Mouse (Mus musculus): ENCODE results near the gene Gm42420. TPM values are rescaled to one million over a fixed set of nuclear protein-coding genes. Genes with fewer than 3 reads are reported as not detected.

Gm42420 gene
- polyA plus RNA-seq (2015; fragmentation: Nextera tagmentation; extraction: Ambion mirVana), result 0.75 and 0.89 TPM in 2 replicates

- H3K9ac ChIP-seq (replicated peaks; ENCODE audit: low read depth), result no peak within 1 kb of the TSS
- no peak within 1 kb of the TSS for H3K4me2 ChIP-seq (replicated peaks; ENCODE audit: low read depth, low read length)
- no peak within 1 kb of the TSS for H3K27ac ChIP-seq (ENCODE audit: low read length)
- WGBS, result 78% methylated on average over 6 of the region's 6 CpGs
- TF ChIP-seq EP300 (IDR thresholded peaks at IDR 0.05), result no peak
- TF ChIP-seq CTCF (IDR thresholded peaks at IDR 0.05), result no peak
- H3K9me3 ChIP-seq (ENCODE audit: low read length), result no peaks in the 10 kb centered on the region
- H3K4me3 ChIP-seq (ENCODE audit: low read depth, low read length), result no peak within 1 kb of the TSS
- H3K4me1 ChIP-seq (ENCODE audit: insufficient read depth, low read depth, low read length), result no peaks in the 10 kb centered on the region
- no peaks in the 10 kb centered on the region for H3K27me3 ChIP-seq (replicated peaks; ENCODE audit: insufficient read depth, low read length)
- DNase-seq (ENCODE audit: low spot score) (no peak), ATAC-seq (no peak)
- H3K36me3 ChIP-seq (ENCODE audit: insufficient read depth, low read length), result 0 out of 2 replicates have a peak, but pooled peaks cover 18% of the 10 kb centered on the region
Measured at GRCm38 (mm10) chr6:39585517-39585916, at the start of gene Gm42420. TSS of gene Gm42420 (plus strand) at chr6:39585753.

DNA sequence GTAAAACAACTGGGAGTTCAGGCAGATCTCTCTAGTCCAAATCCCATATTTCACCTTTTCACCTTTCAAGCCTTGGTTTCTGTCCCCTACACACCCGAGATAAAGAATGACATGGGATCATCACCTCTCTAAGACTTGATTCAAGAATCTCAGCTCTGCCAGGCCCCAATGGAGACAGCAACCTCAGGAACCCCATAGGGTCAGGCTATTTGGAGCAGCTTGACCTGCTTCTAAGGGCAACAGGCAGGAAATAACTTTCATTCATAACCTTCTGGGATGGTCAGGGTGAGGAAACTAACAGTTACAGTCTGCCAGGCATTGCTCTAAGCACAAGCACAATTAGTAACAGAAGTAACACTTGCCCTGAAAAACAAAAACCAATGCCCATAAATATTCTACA, 48.9 kb upstream of the Gm42420 start:
- H3K4me3 ChIP-seq (ENCODE audit: low read depth, low read length), result no peak overlapping the region
- H3K27ac ChIP-seq (ENCODE audit: low read length), result no peak overlapping the region
- TF ChIP-seq EP300 (IDR thresholded peaks at IDR 0.05) (no peak), CTCF (IDR thresholded peaks at IDR 0.05) (no peak)
- ATAC-seq, result no peak
- DNase-seq (ENCODE audit: low spot score), result no peak
- no peaks in the 10 kb centered on the region for H3K27me3 ChIP-seq (replicated peaks; ENCODE audit: insufficient read depth, low read length)
- no peaks in the 10 kb centered on the region for H3K9me3 ChIP-seq (ENCODE audit: low read length)
- peaks cover 6% of the 10 kb centered on the region; the same call in 1 of the 2 replicates for H3K4me1 ChIP-seq (ENCODE audit: insufficient read depth, low read depth, low read length)
- WGBS, result 38% methylated on average over 1 of the region's 1 CpGs
- no peak overlapping the region for H3K9ac ChIP-seq (replicated peaks; ENCODE audit: low read depth)
- no peak overlapping the region for H3K4me2 ChIP-seq (replicated peaks; ENCODE audit: low read depth, low read length)
- no peaks in the 10 kb centered on the region for H3K36me3 ChIP-seq (ENCODE audit: insufficient read depth, low read length)

GRCm38 (mm10) chr6:39537276-39537675, 48.3 kb upstream of the Gm42420 start:
- Histone ChIP-seq H3K9ac (replicated peaks; ENCODE audit: low read depth) (no peak overlapping the region), H3K27me3 (replicated peaks; ENCODE audit: insufficient read depth, low read length) (no peaks in the 10 kb centered on the region), H3K4me1 (ENCODE audit: insufficient read depth, low read depth, low read length) (peaks cover 6% of the 10 kb centered on the region), H3K27ac (ENCODE audit: low read length) (no peak overlapping the region), H3K36me3 (ENCODE audit: insufficient read depth, low read length) (no peaks in the 10 kb centered on the region), H3K9me3 (ENCODE audit: low read length) (no peaks in the 10 kb centered on the region), H3K4me2 (replicated peaks; ENCODE audit: low read depth, low read length) (no peak overlapping the region), H3K4me3 (ENCODE audit: low read depth, low read length) (no peak overlapping the region)
- no peak for TF ChIP-seq CTCF (IDR thresholded peaks at IDR 0.05)
- TF ChIP-seq EP300 (IDR thresholded peaks at IDR 0.05), result no peak
- no peak for DNase-seq (ENCODE audit: low spot score)
- 95% methylated on average over 5 of the region's 5 CpGs for WGBS
- ATAC-seq, result no peak

DNA sequence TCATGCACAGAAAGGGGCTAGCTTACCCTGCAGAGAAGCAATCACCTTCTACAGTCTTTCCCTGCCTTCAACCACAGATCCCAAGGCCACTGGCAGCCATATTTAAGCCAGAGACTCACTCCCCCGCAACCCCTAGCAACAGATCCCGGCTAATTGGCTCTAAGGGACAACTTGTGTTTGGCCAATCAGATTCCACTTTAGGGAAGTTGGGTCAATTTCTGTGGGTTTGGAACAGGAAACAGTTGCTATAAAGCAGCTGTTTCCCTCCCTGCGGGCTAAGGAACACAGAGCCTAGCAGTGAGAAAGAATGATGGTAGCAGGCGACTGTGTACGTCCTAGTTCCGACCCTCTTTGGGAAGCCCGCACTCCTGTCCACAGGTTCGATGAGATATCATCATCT, 47.3 kb upstream of the Gm42420 start:
- TF ChIP-seq EP300 (IDR thresholded peaks at IDR 0.05) (no peak), CTCF (IDR thresholded peaks at IDR 0.05) (no peak)
- DNase-seq (ENCODE audit: low spot score) (peak; percentile 25), ATAC-seq (no peak)
- WGBS, result 59% methylated on average over 8 of the region's 8 CpGs
- Histone ChIP-seq H3K27me3 (replicated peaks; ENCODE audit: insufficient read depth, low read length) (no peaks in the 10 kb centered on the region), H3K4me2 (replicated peaks; ENCODE audit: low read depth, low read length) (no peak overlapping the region), H3K36me3 (ENCODE audit: insufficient read depth, low read length) (no peaks in the 10 kb centered on the region), H3K9me3 (ENCODE audit: low read length) (no peaks in the 10 kb centered on the region), H3K4me3 (ENCODE audit: low read depth, low read length) (no peak overlapping the region), H3K4me1 (ENCODE audit: insufficient read depth, low read depth, low read length) (peaks cover 14% of the 10 kb centered on the region), H3K9ac (replicated peaks; ENCODE audit: low read depth) (no peak overlapping the region), H3K27ac (ENCODE audit: low read length) (no peak overlapping the region)

DNA sequence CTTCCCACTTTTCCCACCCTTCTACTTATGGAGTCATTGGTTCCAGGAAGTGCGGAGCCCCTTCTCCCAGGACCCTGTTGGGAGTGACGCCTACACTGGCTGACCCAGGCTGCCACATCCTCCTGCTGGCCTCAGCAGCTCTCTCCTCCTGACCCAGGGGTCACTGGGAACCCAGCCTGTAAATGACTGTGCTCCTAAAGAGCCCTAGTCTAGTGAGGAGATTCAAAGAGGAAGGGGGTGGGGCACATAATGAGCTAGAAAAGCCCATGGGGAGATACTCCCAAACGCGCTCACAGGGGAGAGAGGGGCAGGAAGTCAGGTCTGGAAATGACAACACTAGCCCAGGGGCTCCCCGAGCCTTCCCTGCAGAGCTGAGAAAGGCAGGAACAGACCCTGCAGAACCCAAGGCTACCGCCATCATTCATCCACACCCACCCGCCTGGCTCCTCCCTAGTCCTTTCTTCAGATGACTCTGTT, 45.8 kb upstream of the Gm42420 start:
- no peaks in the 10 kb centered on the region for H3K9me3 ChIP-seq (ENCODE audit: low read length)
- peaks cover 14% of the 10 kb centered on the region for H3K4me1 ChIP-seq (ENCODE audit: insufficient read depth, low read depth, low read length)
- ATAC-seq, result peak; percentile 62
- no peaks in the 10 kb centered on the region for H3K36me3 ChIP-seq (ENCODE audit: insufficient read depth, low read length)
- H3K4me3 ChIP-seq (ENCODE audit: low read depth, low read length), result 0 out of 2 replicates have a peak overlapping the region, but pooled peaks have one; percentile 14
- peak overlapping the region; percentile 54 for H3K27ac ChIP-seq (ENCODE audit: low read length)
- peak overlapping the region; percentile 41 for H3K4me2 ChIP-seq (replicated peaks; ENCODE audit: low read depth, low read length)
- WGBS, result 21% methylated on average over 6 of the region's 7 CpGs
- TF ChIP-seq EP300 (IDR thresholded peaks at IDR 0.05), result no peak
- peak; percentile 75 for DNase-seq (ENCODE audit: low spot score)
- no peaks in the 10 kb centered on the region for H3K27me3 ChIP-seq (replicated peaks; ENCODE audit: insufficient read depth, low read length)
- no peak overlapping the region for H3K9ac ChIP-seq (replicated peaks; ENCODE audit: low read depth)

- DNase-seq (ENCODE audit: low spot score) (no peak), ATAC-seq (no peak)
- Histone ChIP-seq H3K9ac (replicated peaks; ENCODE audit: low read depth) (no peak overlapping the region), H3K36me3 (ENCODE audit: insufficient read depth, low read length) (no peaks in the 10 kb centered on the region), H3K27ac (ENCODE audit: low read length) (no peak overlapping the region), H3K27me3 (replicated peaks; ENCODE audit: insufficient read depth, low read length) (no peaks in the 10 kb centered on the region), H3K4me1 (ENCODE audit: insufficient read depth, low read depth, low read length) (peaks cover 14% of the 10 kb centered on the region), H3K9me3 (ENCODE audit: low read length) (no peaks in the 10 kb centered on the region), H3K4me2 (replicated peaks; ENCODE audit: low read depth, low read length) (no peak overlapping the region), H3K4me3 (ENCODE audit: low read depth, low read length) (no peak overlapping the region)
- TF ChIP-seq EP300 (IDR thresholded peaks at IDR 0.05) (no peak), CTCF (IDR thresholded peaks at IDR 0.05) (no peak)
- WGBS, result 43% methylated on average over 2 of the region's 2 CpGs
Measured at GRCm38 (mm10) chr6:39540563-39540962, 45.0 kb upstream of the Gm42420 start.
